Mouse (Mus musculus) G1E (cell line): Measurements from ENCODE around the gene Meis3. TPM values are rescaled to one million over a fixed set of nuclear protein-coding genes. Genes with fewer than 3 reads are reported as not detected.
A peak's percentile ranks its signal among the peaks of the same experiment; 100 is the strongest.

Experiments used
- ATAC-seq: 2 replicates; pipeline ENCODE4 v1.8.0; 2016; ENCODE audit warnings: mild to moderate bottlenecking; ENCODE audit not compliant: insufficient number of reproducible peaks, poor library complexity, low FRiP score, severe bottlenecking; ENCODE audit errors: extremely low read depth
- DNase-seq: peaks from one replicate; pipeline ENCODE4 v3.0.0; 2012; ENCODE audit warnings: low spot score
- H3K27me3 ChIP-seq: 2 replicates; pipeline ENCODE4 v1.6.1; 2012; ENCODE audit warnings: mild to moderate bottlenecking, low read length, inconsistent platforms; ENCODE audit not compliant: insufficient read depth
- H3K36me3 ChIP-seq: replicated peaks from 2 replicates; pipeline ENCODE3; 2012; ENCODE audit warnings: mild to moderate bottlenecking, inconsistent platforms
- H3K4me1 ChIP-seq: 2 replicates; pipeline ENCODE4 v1.6.1; 2012; ENCODE audit warnings: low read depth, low read length, inconsistent platforms, mixed read lengths; ENCODE audit not compliant: insufficient read depth
- H3K4me3 ChIP-seq: 2 replicates; pipeline ENCODE4 v1.5.1; 2012; ENCODE audit warnings: low read depth, mild to moderate bottlenecking, inconsistent platforms, low read length, moderate library complexity, mixed read lengths
- H3K9me3 ChIP-seq: replicated peaks from 2 replicates; pipeline ENCODE4 v1.6.1; 2012; ENCODE audit warnings: inconsistent platforms
- CTCF ChIP-seq: IDR thresholded peaks from 2 replicates; pipeline ENCODE4 v1.5.1; 2012; ENCODE audit warnings: low read depth, low read length, inconsistent platforms, mixed read lengths
- GATA1 ChIP-seq: IDR thresholded peaks from 2 replicates; pipeline ENCODE4 v1.6.1; 2012; ENCODE audit warnings: borderline replicate concordance, low read length, inconsistent platforms, mixed read lengths
- GATA2 ChIP-seq: IDR thresholded peaks from 2 replicates; pipeline ENCODE4 v1.6.1; 2012; ENCODE audit warnings: low read depth, low read length, inconsistent platforms, borderline replicate concordance
- POLR2AphosphoS5 ChIP-seq: IDR thresholded peaks from 2 replicates; pipeline ENCODE4 v1.6.1; 2012; ENCODE audit warnings: low read depth, low read length, inconsistent platforms; ENCODE audit not compliant: insufficient replicate concordance
- TAL1 ChIP-seq: conservative IDR thresholded peaks from 2 replicates; pipeline ENCODE4 v1.6.1; 2012; ENCODE audit warnings: low read depth, low read length, inconsistent platforms, mixed read lengths
- polyA plus RNA-seq: library from polyadenylated mRNA; stranded (reverse); fragments of >175 nt; gene quantifications from 2 replicates; pipeline ENCODE4 v1.2.3, GENCODE M21; 2012
- total RNA-seq, 2 experiments: library from RNA; stranded (forward) in 1 of 2; stranded (reverse) in 1 of 2; fragments of 200-1000 nt in 1 of 2; fragments of >200 nt in 1 of 2; fragmentation: Nextera tagmentation in 1 of 2; gene quantifications; 2 replicates each; pipeline ENCODE4 v1.2.3; 2014 to 2017

Gene Meis3
- total and polyA plus RNA-seq, 3 experiments: 0.60 to 1.9 (median 1.8) TPM

DNA sequence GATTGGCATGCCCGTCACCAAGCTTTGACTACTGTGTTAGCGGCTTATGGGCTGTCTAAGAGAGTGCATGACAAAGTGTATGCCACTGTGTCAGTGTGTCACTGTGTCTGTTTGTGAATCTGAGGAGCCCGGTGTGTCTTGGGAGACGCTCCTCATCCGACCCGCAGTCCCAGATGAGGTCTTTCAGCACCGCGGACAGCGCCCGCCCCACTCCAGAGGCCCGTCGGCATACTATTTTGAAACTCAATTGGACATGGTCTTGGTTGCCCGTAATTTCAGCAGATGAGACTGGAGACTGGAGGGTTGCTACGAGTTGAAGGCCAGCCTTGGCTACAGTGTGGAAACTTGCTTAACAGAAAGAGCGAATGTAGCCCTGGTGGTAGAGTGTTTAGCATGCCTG is 27.2 kb upstream of the Meis3 start:
- TF ChIP-seq GATA1: no peak
- no peak for TF ChIP-seq GATA2
- TF ChIP-seq TAL1: no peak
- TF ChIP-seq POLR2AphosphoS5: no peak
- H3K4me1 ChIP-seq: peaks cover 7% of the 10 kb centered on the region; the same call in 1 of the 2 replicates
- peak; percentile 39 for DNase-seq
- peaks cover 8% of the 10 kb centered on the region; the same call in 1 of the 2 replicates for H3K27me3 ChIP-seq
- no peaks in the 10 kb centered on the region for H3K9me3 ChIP-seq
- ATAC-seq: no peak
- H3K4me3 ChIP-seq: no peak overlapping the region
- H3K36me3 ChIP-seq: no peaks in the 10 kb centered on the region

DNA sequence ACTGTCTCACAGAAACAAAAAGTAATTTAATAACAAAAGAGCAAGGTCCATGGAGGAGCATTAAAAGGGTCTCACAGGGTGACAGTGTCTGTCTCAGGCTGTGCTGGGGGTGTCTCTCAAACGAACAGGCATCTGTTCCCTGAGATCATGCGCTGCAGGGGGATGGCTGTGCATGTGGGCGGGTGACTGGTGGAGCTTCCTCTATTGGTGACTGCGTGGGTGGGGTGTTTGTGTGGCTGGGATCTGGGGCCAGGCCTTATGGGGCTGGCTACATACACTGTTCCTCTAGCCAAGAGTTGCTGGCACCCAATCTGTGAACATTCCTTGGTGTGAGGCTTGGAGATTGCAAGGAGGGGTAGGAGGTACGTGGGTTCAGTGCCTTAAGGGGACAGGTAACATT is 25.6 kb upstream of the Meis3 start:
- Histone ChIP-seq H3K4me1 (peaks cover 7% of the 10 kb centered on the region; the same call in 1 of the 2 replicates), H3K4me3 (no peak overlapping the region), H3K27me3 (peaks cover 8% of the 10 kb centered on the region; the same call in 1 of the 2 replicates), H3K36me3 (no peaks in the 10 kb centered on the region), H3K9me3 (no peaks in the 10 kb centered on the region)
- TF ChIP-seq TAL1 (no peak), CTCF (no peak), GATA2 (no peak), POLR2AphosphoS5 (no peak), GATA1 (no peak)
- peak; percentile 36 for DNase-seq
- ATAC-seq: no peak

DNA sequence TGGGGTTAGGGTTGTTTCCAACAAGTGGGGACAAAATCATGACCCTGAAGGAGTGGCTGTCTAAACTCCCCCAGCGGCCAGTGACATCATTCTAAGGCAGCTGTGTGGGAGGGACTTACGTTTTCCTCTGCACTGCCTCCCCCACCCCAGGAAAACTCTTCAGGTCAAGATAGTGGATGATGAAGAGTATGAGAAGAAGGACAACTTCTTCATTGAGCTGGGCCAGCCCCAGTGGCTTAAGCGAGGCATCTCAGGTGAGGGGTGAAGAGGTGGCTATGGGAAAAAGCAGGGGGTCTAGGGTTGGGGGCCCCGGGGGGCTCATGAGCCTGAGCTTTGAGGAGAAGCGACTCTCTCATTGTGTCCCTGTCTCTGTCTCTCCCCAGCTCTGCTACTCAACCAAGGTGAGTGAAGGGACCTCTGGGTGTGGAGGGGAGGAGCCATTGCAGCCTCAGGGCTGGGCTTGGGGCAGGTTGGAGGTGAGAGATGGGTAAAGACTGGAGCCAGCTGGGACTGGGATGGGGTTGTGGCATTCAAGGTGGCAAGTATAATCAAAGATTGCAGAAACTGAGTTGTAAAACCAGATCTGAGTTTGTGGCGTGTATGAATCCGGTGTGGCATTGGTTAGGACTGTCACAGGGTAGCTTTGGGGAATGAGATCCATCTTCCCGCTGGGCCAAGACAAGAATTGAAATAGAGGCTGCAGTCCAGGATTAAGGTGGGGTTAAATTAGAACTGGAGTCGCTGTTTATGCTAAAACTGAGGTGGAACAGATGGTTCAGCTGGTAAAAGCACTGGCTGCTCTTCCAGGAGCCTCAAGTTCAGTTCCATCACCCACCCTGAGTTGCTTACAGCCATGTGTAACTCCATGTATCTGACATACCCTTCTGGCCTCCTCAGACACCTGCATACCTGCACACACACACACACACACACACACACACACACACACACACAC is 24.4 kb upstream of the Meis3 start:
- no peak for TF ChIP-seq GATA1
- TF ChIP-seq POLR2AphosphoS5: no peak
- TF ChIP-seq GATA2: no peak
- TF ChIP-seq CTCF: no peak
- no peak for TF ChIP-seq TAL1
- Histone ChIP-seq H3K9me3 (no peaks in the 10 kb centered on the region), H3K27me3 (peaks cover 5% of the 10 kb centered on the region; the same call in 1 of the 2 replicates), H3K4me1 (peaks cover 7% of the 10 kb centered on the region; the same call in 1 of the 2 replicates), H3K4me3 (no peak overlapping the region), H3K36me3 (no peaks in the 10 kb centered on the region)
- ATAC-seq (no peak), DNase-seq (no peak)

DNA sequence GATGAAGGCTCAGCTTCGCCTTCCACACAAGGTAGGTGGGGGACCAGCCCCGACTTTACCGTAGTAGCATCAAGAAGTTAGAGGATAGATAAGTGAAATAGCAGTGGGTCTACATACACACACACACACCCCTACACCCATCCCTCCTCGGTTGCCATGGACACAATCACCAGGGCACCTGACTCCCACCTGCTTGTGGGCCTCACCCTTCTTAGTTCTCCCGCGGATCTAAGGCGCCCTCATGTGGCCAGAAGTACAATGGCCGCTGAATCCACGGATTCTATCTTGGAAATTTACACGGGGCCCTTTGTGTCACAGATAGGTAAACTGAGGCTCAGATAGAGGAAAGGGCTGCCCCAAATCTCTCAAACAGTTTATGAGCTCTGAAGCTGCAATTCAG is 21.4 kb upstream of the Meis3 start:
- Histone ChIP-seq H3K36me3 (no peaks in the 10 kb centered on the region), H3K4me1 (peaks cover 7% of the 10 kb centered on the region; the same call in 1 of the 2 replicates), H3K27me3 (peaks cover 7% of the 10 kb centered on the region; the same call in 1 of the 2 replicates), H3K4me3 (no peak overlapping the region), H3K9me3 (no peaks in the 10 kb centered on the region)
- ATAC-seq: no peak
- no peak for TF ChIP-seq TAL1
- peak; percentile 38; the same call in 1 of the 2 replicates for TF ChIP-seq CTCF
- DNase-seq: peak; percentile 42

DNA sequence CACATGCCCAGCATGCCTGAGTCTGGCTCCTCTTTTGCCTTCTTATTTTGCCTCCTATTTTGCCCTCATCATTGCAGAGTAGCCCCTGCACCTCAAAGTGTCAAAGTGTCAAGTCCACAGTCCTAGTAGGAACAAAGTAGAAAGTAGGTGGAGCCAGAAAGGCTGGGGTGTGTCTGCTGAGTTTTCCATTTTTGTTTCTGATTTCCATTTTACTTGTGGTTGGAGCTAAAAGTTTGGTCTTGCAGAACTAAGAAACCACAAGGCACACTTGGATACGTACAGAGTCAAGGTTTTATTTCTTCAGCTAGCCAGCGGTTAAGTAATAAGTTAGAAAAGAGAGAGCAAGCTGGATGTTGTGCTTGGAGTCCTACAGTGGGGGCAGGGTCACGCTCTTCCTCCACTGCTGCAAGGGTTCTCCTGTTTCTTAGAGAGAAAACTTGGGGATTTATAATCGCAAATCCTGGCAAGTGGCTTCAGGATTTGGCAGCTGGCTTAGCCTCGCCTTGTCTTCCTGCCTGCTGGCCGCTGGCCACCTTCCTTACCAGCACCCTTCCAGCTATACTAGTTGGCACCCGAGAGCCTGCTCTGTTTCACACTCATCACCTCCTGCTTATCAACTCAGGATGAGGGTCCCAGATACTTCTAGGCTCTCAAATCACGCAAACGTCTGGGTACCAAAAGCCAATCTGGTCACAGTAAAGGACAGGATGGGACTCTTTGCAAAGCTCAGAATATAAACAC is 19.6 kb upstream of the Meis3 start:
- no peak overlapping the region for H3K4me3 ChIP-seq
- no peak for ATAC-seq
- H3K9me3 ChIP-seq: no peaks in the 10 kb centered on the region
- peaks cover 6% of the 10 kb centered on the region; the same call in 1 of the 2 replicates for H3K27me3 ChIP-seq
- no peaks in the 10 kb centered on the region for H3K4me1 ChIP-seq
- no peak for DNase-seq
- TF ChIP-seq TAL1: no peak
- no peak for TF ChIP-seq GATA1
- TF ChIP-seq POLR2AphosphoS5: no peak
- no peak for TF ChIP-seq GATA2
- no peaks in the 10 kb centered on the region for H3K36me3 ChIP-seq

GRCm38 (mm10) chr7:16156105-16156714 is 18.7 kb upstream of the Meis3 start:
- DNase-seq (no peak), ATAC-seq (no peak)

More at GRCm38 (mm10) chr7:16156105-16156714, 18.7 kb upstream of the Meis3 start:
- Histone ChIP-seq H3K36me3 (no peaks in the 10 kb centered on the region), H3K4me1 (no peaks in the 10 kb centered on the region), H3K9me3 (no peaks in the 10 kb centered on the region), H3K4me3 (no peak overlapping the region), H3K27me3 (peaks cover 6% of the 10 kb centered on the region; the same call in 1 of the 2 replicates)
- TF ChIP-seq TAL1: no peak
- TF ChIP-seq CTCF: no peak
- TF ChIP-seq POLR2AphosphoS5: no peak
- no peak for TF ChIP-seq GATA1
- no peak for TF ChIP-seq GATA2
